Comparison of ENCODE assay signal across 9 mouse cellular contexts in genomic region chr4:100170161-100170650, GRCm38 (mm10).
DNase-seq lines count a peak whose midpoint lies in the region; ATAC-seq lines count a peak whose summit lies in the region.
"Had no signal": no experiment of that assay in that cellular context is flagged by ENCODE, and none has a peak within 500 bp of the region (broad histone marks: within the 10 kb centered on the region; RNA-seq: fewer than 3 reads in every experiment).

No protein-coding gene starts in this region.

- peak overlapping the region; percentile 28; the same call in 1 of the 2 replicates for H3K4me2 ChIP-seq in kidney, embryonic 14.5 days (replicated peaks; ENCODE audit: low read depth, low read length)
- peak overlapping the region; percentile 33 for H3K4me2 ChIP-seq in hindbrain, embryonic 12.5 days (replicated peaks)
- peak overlapping the region; percentile 38 for H3K4me2 ChIP-seq in midbrain, embryonic 12.5 days (replicated peaks)

- peak overlapping the region; percentile 84 for H3K27ac ChIP-seq in kidney, embryonic 14.5 days (ENCODE audit: low read depth, low read length)
- H3K27ac ChIP-seq in embryonic facial prominence, embryonic 10.5 days (replicated peaks): peak overlapping the region; percentile 83
- peak overlapping the region; percentile 64 for H3K27ac ChIP-seq in hindbrain, embryonic 12.5 days
- H3K27ac ChIP-seq in midbrain, embryonic 12.5 days (replicated peaks): no peak overlapping the region

- peak; percentile 57; the same call in 1 of the 2 replicates for ATAC-seq in kidney, embryonic 14.5 days (ENCODE audit: low FRiP score, low TSS enrichment)
- no peak for ATAC-seq in hindbrain, embryonic 12.5 days (ENCODE audit: low FRiP score)
- ATAC-seq in midbrain, embryonic 12.5 days (ENCODE audit: low FRiP score, low read depth): peak; percentile 62
- ATAC-seq in frontal cortex, adult (ENCODE audit: low TSS enrichment): no peak

- no peak overlapping the region for H3K9ac ChIP-seq in kidney, embryonic 14.5 days (ENCODE audit: low read depth, low read length)
- no peak overlapping the region for H3K9ac ChIP-seq in hindbrain, embryonic 12.5 days
- no peak overlapping the region for H3K9ac ChIP-seq in midbrain, embryonic 12.5 days (replicated peaks)

- H3K4me1 ChIP-seq in kidney, embryonic 14.5 days (ENCODE audit: control insufficient read depth, insufficient read depth, low read length): peaks cover 43% of the 10 kb centered on the region
- H3K4me1 ChIP-seq in embryonic facial prominence, embryonic 10.5 days: peaks cover 67% of the 10 kb centered on the region
- H3K4me1 ChIP-seq in hindbrain, embryonic 12.5 days: peaks cover 27% of the 10 kb centered on the region
- H3K4me1 ChIP-seq in midbrain, embryonic 12.5 days: peaks cover 14% of the 10 kb centered on the region; the same call in 1 of the 2 replicates

- H3K4me3 ChIP-seq in kidney, embryonic 14.5 days (ENCODE audit: low read length): no peak overlapping the region
- peak overlapping the region; percentile 40 for H3K4me3 ChIP-seq in embryonic facial prominence, embryonic 10.5 days
- no peak overlapping the region for H3K4me3 ChIP-seq in hindbrain, embryonic 12.5 days
- no peak overlapping the region for H3K4me3 ChIP-seq in midbrain, embryonic 12.5 days

- no peak for DNase-seq in kidney, adult 11 months
- peak; percentile 85 for DNase-seq in embryonic facial prominence, embryonic 10.5 days (ENCODE audit: low spot score)
- DNase-seq in cerebellum, adult 8-10 months: no peak
- no peak for DNase-seq in layer of hippocampus, adult 18-20 months (ENCODE audit: low spot score in 2 of 2)

- H3K27me3 ChIP-seq in kidney, embryonic 14.5 days (ENCODE audit: control insufficient read depth, insufficient read depth, low read length): no peaks in the 10 kb centered on the region
- no peaks in the 10 kb centered on the region for H3K27me3 ChIP-seq in embryonic facial prominence, embryonic 10.5 days (replicated peaks; ENCODE audit: low read depth, poor library complexity, severe bottlenecking)
- no peaks in the 10 kb centered on the region for H3K27me3 ChIP-seq in hindbrain, embryonic 12.5 days
- H3K27me3 ChIP-seq in midbrain, embryonic 12.5 days: peaks cover 6% of the 10 kb centered on the region

- H3K9me3 ChIP-seq in kidney, embryonic 14.5 days (ENCODE audit: control insufficient read depth, low read length): no peaks in the 10 kb centered on the region
- no peaks in the 10 kb centered on the region for H3K9me3 ChIP-seq in embryonic facial prominence, embryonic 10.5 days
- H3K9me3 ChIP-seq in hindbrain, embryonic 12.5 days (replicated peaks): no peaks in the 10 kb centered on the region
- no peaks in the 10 kb centered on the region for H3K9me3 ChIP-seq in midbrain, embryonic 12.5 days
- H3K9me3 ChIP-seq: G1E had no signal

- 37% methylated on average over 14 of the region's 14 CpGs for WGBS in kidney, embryonic 14.5 days
- 21% methylated on average over 14 of the region's 14 CpGs for WGBS in embryonic facial prominence, embryonic 10.5 days
- WGBS in hindbrain, embryonic 12.5 days: 44% methylated on average over 14 of the region's 14 CpGs
- 27% methylated on average over 14 of the region's 14 CpGs for WGBS in midbrain, embryonic 12.5 days

- no peaks in the 10 kb centered on the region for H3K36me3 ChIP-seq in kidney, embryonic 14.5 days (ENCODE audit: control insufficient read depth, insufficient read depth, low read length)
- no peaks in the 10 kb centered on the region for H3K36me3 ChIP-seq in embryonic facial prominence, embryonic 10.5 days (replicated peaks)
- no peaks in the 10 kb centered on the region for H3K36me3 ChIP-seq in hindbrain, embryonic 12.5 days
- H3K36me3 ChIP-seq in midbrain, embryonic 12.5 days: no peaks in the 10 kb centered on the region
- H3K36me3 ChIP-seq: G1E had no signal

Comparison
In these comparisons a context has a peak if more than half of its experiments do, and no peak if none do; other contexts are left out.
1. ATAC-seq: peak in kidney, embryonic 14.5 days (single experiment) and midbrain, embryonic 12.5 days (single experiment); none in hindbrain, embryonic 12.5 days (single experiment) and frontal cortex, adult (single experiment).
2. Peak in every context shown above with its lines, with median percentiles within 50 percentile points of each other: H3K4me2 ChIP-seq.